Mouse (Mus musculus) liver, embryonic 16.5 days (tissue): ENCODE measurements at regions not wholly inside any gene's neighbourhood (a gene's known extent, or its start where the extent isn't known, plus 50 kb on each side); places are given as distances from the start of the nearest gene placed in this dataset.

Experiments used
- ATAC-seq: fragments of 200-750 bp; cut with Nextera tagmentation; 2 replicates; pipeline ENCODE4 v1.8.0; 2017; ENCODE audit warnings: low read depth, mild to moderate bottlenecking, moderate number of reproducible peaks, moderate library complexity
- H3K27ac ChIP-seq: fragments of 300-500 bp; sonication (generic); 2 replicates; pipeline ENCODE4 v1.5.1; 2014; ENCODE audit warnings: mild to moderate bottlenecking, low read length
- H3K27me3 ChIP-seq: fragments of 300-500 bp; sonication (generic); 2 replicates; pipeline ENCODE4 v1.6.1; 2014; ENCODE audit warnings: low read depth, low read length, mixed read lengths; ENCODE audit not compliant: control insufficient read depth, insufficient read depth
- H3K36me3 ChIP-seq: fragments of 300-500 bp; sonication (generic); 2 replicates; pipeline ENCODE4 v1.6.1; 2014; ENCODE audit warnings: mild to moderate bottlenecking; ENCODE audit not compliant: control insufficient read depth, insufficient read depth
- H3K4me1 ChIP-seq: fragments of 300-500 bp; sonication (generic); 2 replicates; pipeline ENCODE4 v1.6.1; 2014; ENCODE audit warnings: low read depth, low read length, mixed read lengths; ENCODE audit not compliant: control insufficient read depth
- H3K4me2 ChIP-seq: fragments of 300-500 bp; sonication (generic); 2 replicates; pipeline ENCODE4 v1.6.1; 2014; ENCODE audit warnings: low read depth, low read length, mixed read lengths
- H3K4me3 ChIP-seq: fragments of 300-500 bp; sonication (generic); 2 replicates; pipeline ENCODE4 v1.5.1; 2014; ENCODE audit warnings: low read depth, mild to moderate bottlenecking, low read length
- H3K9ac ChIP-seq: fragments of 300-500 bp; sonication (generic); 2 replicates; pipeline ENCODE4 v1.6.1; 2014; ENCODE audit warnings: low read depth, low read length
- H3K9me3 ChIP-seq: fragments of 300-500 bp; sonication (generic); replicated peaks from 2 replicates; pipeline ENCODE4 v1.6.1; 2016; ENCODE audit warnings: low read length; ENCODE audit not compliant: control insufficient read depth
- WGBS: fragments of 180-500 bp; shearing (Covaris S2); extraction: QIAGEN DNeasy Blood & Tissue Kit; methylation state at CpG from one replicate; pipeline ENCODE4 v1.1.7; 2014; ENCODE audit not compliant: insufficient replicate concordance; 5-methylcytosine and 5-hydroxymethylcytosine counted together

DNA sequence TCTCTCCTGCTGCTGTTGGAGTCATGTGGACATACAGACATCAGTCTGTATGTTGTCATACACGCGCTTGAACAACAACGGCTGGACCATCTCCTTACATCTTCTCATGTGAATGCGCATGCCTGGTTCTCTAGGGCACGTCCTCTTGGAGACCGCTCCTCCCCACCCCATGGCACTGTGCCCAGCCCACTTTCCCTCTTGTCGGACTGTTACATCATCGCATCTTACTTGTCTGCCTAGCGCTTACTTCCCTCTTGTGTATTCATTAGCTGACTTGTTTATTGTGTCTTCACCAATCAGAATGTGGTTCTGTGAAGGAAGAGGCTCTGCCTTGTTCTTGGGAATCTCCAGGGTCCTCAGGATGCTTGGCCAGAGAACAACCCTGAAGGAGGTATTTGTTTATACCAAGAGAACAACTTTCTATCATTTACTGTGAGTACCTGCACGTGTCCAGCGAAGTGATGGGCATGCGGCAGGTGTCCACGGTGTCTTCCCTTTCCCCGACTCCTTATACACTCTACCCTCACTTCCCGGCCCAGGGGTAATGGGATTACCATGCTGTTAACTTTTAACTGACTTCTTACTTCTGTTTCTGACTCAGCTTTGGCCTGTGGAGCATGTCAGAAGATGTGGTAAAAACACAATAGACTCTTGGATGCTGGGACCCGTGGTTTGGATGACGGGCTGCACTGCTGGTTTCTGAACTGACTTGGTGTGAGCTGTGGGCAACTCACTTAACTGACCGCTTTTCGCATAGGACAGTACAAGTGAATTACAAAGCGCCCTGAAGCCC, 181.9 kb downstream of the Kcnrg start:
- Histone ChIP-seq H3K4me2 (no peak overlapping the region), H3K4me3 (no peak overlapping the region), H3K9me3 (no peaks in the 10 kb centered on the region), H3K9ac (no peak overlapping the region), H3K27me3 (no peaks in the 10 kb centered on the region), H3K4me1 (no peaks in the 10 kb centered on the region), H3K27ac (no peak overlapping the region), H3K36me3 (no peaks in the 10 kb centered on the region)
- no peak for ATAC-seq
- 70% methylated on average over 20 of the region's 20 CpGs for WGBS

DNA sequence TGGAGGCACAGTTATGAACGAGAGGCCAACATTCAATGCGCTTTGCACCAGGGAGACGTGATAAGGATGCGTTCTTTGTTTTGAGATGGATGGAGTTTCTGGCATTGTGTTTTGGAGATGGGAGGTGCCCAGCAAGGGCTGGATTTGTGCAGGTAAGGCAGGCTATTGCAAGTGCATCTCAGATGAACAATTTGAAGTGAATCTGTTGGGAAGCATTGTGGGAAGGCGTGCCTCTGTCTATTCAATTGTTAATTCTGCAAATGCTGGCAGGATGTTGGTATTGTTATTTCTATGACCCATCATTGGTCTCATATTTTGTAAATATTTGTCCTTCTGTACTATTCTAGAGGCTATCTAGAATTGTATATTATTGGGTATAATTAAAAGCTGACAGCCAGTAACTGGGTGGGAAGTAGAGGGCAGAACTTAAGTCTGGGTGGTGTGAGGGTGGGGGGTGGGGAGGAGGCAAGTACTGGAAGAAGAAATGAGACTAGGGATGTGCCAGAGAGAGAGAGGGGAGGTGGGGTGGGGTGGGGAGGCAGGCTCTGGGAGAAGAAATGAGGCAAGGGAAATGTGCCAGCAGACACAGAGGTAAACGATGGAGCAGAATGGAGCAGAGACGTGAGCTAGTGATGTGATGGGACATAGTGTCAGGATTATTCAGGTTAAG, 188.9 kb downstream of the Kcnrg start:
- Histone ChIP-seq H3K9me3 (no peaks in the 10 kb centered on the region), H3K27me3 (no peaks in the 10 kb centered on the region), H3K4me3 (no peak overlapping the region), H3K9ac (no peak overlapping the region), H3K36me3 (no peaks in the 10 kb centered on the region), H3K4me2 (no peak overlapping the region), H3K27ac (no peak overlapping the region), H3K4me1 (no peaks in the 10 kb centered on the region)
- ATAC-seq, result no peak
- 73% methylated on average over 7 of the region's 7 CpGs for WGBS

- no peak overlapping the region for H3K4me3 ChIP-seq
- H3K36me3 ChIP-seq, result no peaks in the 10 kb centered on the region
- ATAC-seq, result no peak
- no peaks in the 10 kb centered on the region for H3K9me3 ChIP-seq
- no peak overlapping the region for H3K4me2 ChIP-seq
- H3K4me1 ChIP-seq, result no peaks in the 10 kb centered on the region
- no peak overlapping the region for H3K9ac ChIP-seq
- WGBS, result 69% methylated on average over 7 of the region's 7 CpGs
- H3K27ac ChIP-seq, result no peak overlapping the region
- no peaks in the 10 kb centered on the region for H3K27me3 ChIP-seq
These were observed 189.4 kb downstream of the Kcnrg start for GRCm38 (mm10) chr14:61796671-61797070.

DNA sequence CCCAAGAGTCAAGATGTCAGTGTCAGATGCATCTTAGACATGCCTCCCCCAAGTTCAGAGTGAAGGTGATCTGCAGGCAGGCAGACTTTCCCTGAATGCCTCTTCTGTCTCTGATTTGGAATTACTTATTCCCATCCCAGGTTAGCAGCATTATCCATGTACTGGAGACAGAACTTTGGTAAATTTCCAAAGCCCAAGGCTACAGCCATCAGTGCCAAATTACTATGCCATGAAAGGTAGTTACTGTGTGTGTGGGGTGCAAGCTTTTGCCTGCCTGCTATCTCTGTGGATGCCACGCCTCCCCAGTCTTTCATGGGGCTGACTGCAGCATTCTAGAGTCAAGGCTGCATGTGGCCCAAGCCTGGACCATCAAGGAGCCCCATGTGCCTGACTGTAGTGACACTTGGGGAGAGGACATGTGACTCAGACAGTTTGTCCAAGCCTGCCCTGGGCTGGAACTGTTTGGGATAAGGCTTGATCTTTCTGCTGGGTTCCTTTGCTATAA, 196.2 kb downstream of the Kcnrg start:
- 39% methylated on average over 1 of the region's 1 CpGs for WGBS

GRCm38 (mm10) chr14:61805433-61805832, 198.2 kb downstream of the Kcnrg start:
- Histone ChIP-seq H3K27ac (no peak overlapping the region), H3K9me3 (no peaks in the 10 kb centered on the region), H3K4me3 (no peak overlapping the region), H3K9ac (no peak overlapping the region), H3K27me3 (no peaks in the 10 kb centered on the region), H3K4me1 (no peaks in the 10 kb centered on the region), H3K4me2 (no peak overlapping the region), H3K36me3 (no peaks in the 10 kb centered on the region)
- 60% methylated on average over 2 of the region's 2 CpGs for WGBS
- no peak for ATAC-seq

More for the DNA sequence above, 196.2 kb downstream of the Kcnrg start:
- Histone ChIP-seq H3K9ac (no peak overlapping the region), H3K4me1 (no peaks in the 10 kb centered on the region), H3K4me2 (no peak overlapping the region), H3K27me3 (no peaks in the 10 kb centered on the region), H3K36me3 (no peaks in the 10 kb centered on the region), H3K27ac (no peak overlapping the region), H3K9me3 (no peaks in the 10 kb centered on the region), H3K4me3 (no peak overlapping the region)
- ATAC-seq, result no peak

- WGBS, result 67% methylated on average over 9 of the region's 9 CpGs
- H3K9ac ChIP-seq, result no peak overlapping the region
- no peaks in the 10 kb centered on the region for H3K4me1 ChIP-seq
- H3K4me2 ChIP-seq, result no peak overlapping the region
- H3K27ac ChIP-seq, result no peak overlapping the region
- no peaks in the 10 kb centered on the region for H3K27me3 ChIP-seq
- H3K36me3 ChIP-seq, result no peaks in the 10 kb centered on the region
- H3K9me3 ChIP-seq, result no peaks in the 10 kb centered on the region
- H3K4me3 ChIP-seq, result no peak overlapping the region
- ATAC-seq, result no peak
These were observed 200.9 kb downstream of the Kcnrg start for GRCm38 (mm10) chr14:61808193-61808592.

GRCm38 (mm10) chr14:61809716-61810437, 202.6 kb downstream of the Kcnrg start:
- H3K4me3 ChIP-seq, result no peak overlapping the region
- 56% methylated on average over 10 of the region's 10 CpGs for WGBS

GRCm38 (mm10) chr14:61810836-61811235, 203.6 kb downstream of the Kcnrg start:
- WGBS, result 52% methylated on average over 5 of the region's 5 CpGs
- ATAC-seq, result no peak
- Histone ChIP-seq H3K9ac (no peak overlapping the region), H3K9me3 (no peaks in the 10 kb centered on the region), H3K27me3 (no peaks in the 10 kb centered on the region), H3K27ac (no peak overlapping the region), H3K4me1 (no peaks in the 10 kb centered on the region), H3K4me3 (no peak overlapping the region), H3K4me2 (no peak overlapping the region), H3K36me3 (no peaks in the 10 kb centered on the region)

More at GRCm38 (mm10) chr14:61809716-61810437, 202.6 kb downstream of the Kcnrg start:
- H3K9me3 ChIP-seq, result no peaks in the 10 kb centered on the region
- no peaks in the 10 kb centered on the region for H3K4me1 ChIP-seq
- no peaks in the 10 kb centered on the region for H3K36me3 ChIP-seq
- H3K4me2 ChIP-seq, result no peak overlapping the region
- H3K27ac ChIP-seq, result no peak overlapping the region
- H3K27me3 ChIP-seq, result no peaks in the 10 kb centered on the region
- H3K9ac ChIP-seq, result no peak overlapping the region
- no peak for ATAC-seq
